Mouse (Mus musculus) adrenal gland, adult 18-20 months (tissue): ENCODE results near the gene Mapk6. TPM values are rescaled to one million over a fixed set of nuclear protein-coding genes. Genes with fewer than 3 reads are reported as not detected.
"Not testable (repeated sequence)": the region's sequence is repeated elsewhere in the genome, so short reads cannot be mapped to it uniquely, and the experiment has no call there.

Source experiments
- DNase-seq, 2 experiments: peaks; one replicate each; pipeline ENCODE4 v3.0.0; 2021 to 2022; ENCODE audit warnings: low spot score in 2 of 2
- total RNA-seq, 2 experiments: library from RNA; stranded (reverse); gene quantifications; 1 replicate in 1 of 2; 2 replicates in 1 of 2; pipeline ENCODE4 v1.2.3; 2021

Mapk6 gene
- total RNA-seq, 2 experiments from 2014 or later, result 33.4 to 41.4 TPM

- no peak for DNase-seq
These were observed 25.4 kb downstream of the Mapk6 start for GRCm38 (mm10) chr9:75384337-75384962.

GRCm38 (mm10) chr9:75383785-75384184 is 26.0 kb downstream of the Mapk6 start:
- no peak for DNase-seq

- no peak for DNase-seq
These were observed 27.0 kb downstream of the Mapk6 start for GRCm38 (mm10) chr9:75382825-75383224.

- no peak for DNase-seq
These were observed 31.0 kb downstream of the Mapk6 start for GRCm38 (mm10) chr9:75378774-75379173.

GRCm38 (mm10) chr9:75376428-75376827 is 33.4 kb downstream of the Mapk6 start:
- no peak for DNase-seq

GRCm38 (mm10) chr9:75375606-75376005 is 34.2 kb downstream of the Mapk6 start:
- no peak for DNase-seq

- no peak for DNase-seq
These were observed 41.0 kb downstream of the Mapk6 start for GRCm38 (mm10) chr9:75368779-75369178.

GRCm38 (mm10) chr9:75366191-75366590 is 43.6 kb downstream of the Mapk6 start:
- DNase-seq, result no peak

GRCm38 (mm10) chr9:75365195-75365594 is 44.6 kb downstream of the Mapk6 start:
- DNase-seq, result no peak

- DNase-seq, result not testable (repeated sequence)
These were observed 46.1 kb downstream of the Mapk6 start for GRCm38 (mm10) chr9:75363702-75364101.

- DNase-seq, result peak in 1 of 2 experiments; percentile 15
These were observed 46.8 kb downstream of the Mapk6 start for GRCm38 (mm10) chr9:75363001-75363400.

- no peak for DNase-seq
These were observed 47.6 kb downstream of the Mapk6 start for GRCm38 (mm10) chr9:75362201-75362600.

GRCm38 (mm10) chr9:75361699-75362098 is 48.1 kb downstream of the Mapk6 start:
- peak; percentile 76 to 84 for DNase-seq

GRCm38 (mm10) chr9:75357087-75357654 is 52.6 kb downstream of the Mapk6 start:
- DNase-seq, result no peak

GRCm38 (mm10) chr9:75355783-75356182 is 54.0 kb downstream of the Mapk6 start:
- no peak for DNase-seq

- no peak for DNase-seq
These were observed 56.7 kb downstream of the Mapk6 start for GRCm38 (mm10) chr9:75353094-75353493.

GRCm38 (mm10) chr9:75348641-75349040 is 61.2 kb downstream of the Mapk6 start:
- DNase-seq, result no peak

GRCm38 (mm10) chr9:75348066-75348465 is 61.7 kb downstream of the Mapk6 start:
- no peak for DNase-seq

- no peak for DNase-seq
These were observed 62.3 kb downstream of the Mapk6 start, which contains the start of gene Bcl2l10 for GRCm38 (mm10) chr9:75347458-75347857. TSS of gene Bcl2l10 (plus strand) at chr9:75347758.

GRCm38 (mm10) chr9:75342433-75342832 is 67.4 kb downstream of the Mapk6 start:
- DNase-seq, result no peak

- no peak for DNase-seq
These were observed 71.8 kb downstream of the Mapk6 start for GRCm38 (mm10) chr9:75338016-75338415.

GRCm38 (mm10) chr9:75334440-75334839 is 75.4 kb downstream of the Mapk6 start:
- no peak for DNase-seq

- no peak for DNase-seq
These were observed 79.0 kb downstream of the Mapk6 start for GRCm38 (mm10) chr9:75330821-75331220.
